Mouse (Mus musculus): ENCODE results near the gene Chchd3. TPM values are rescaled to one million over a fixed set of nuclear protein-coding genes. Genes with fewer than 3 reads are reported as not detected.

Chchd3 gene
- polyA plus RNA-seq, 1 experiment from 2014 or later = 117 TPM

GRCm38 (mm10) chr6:33056392-33056791 lies 3.7 kb downstream of the Chchd3 start:
- Histone ChIP-seq H3K4me3 (ENCODE audit: low read depth, low read length) (no peak overlapping the region), H3K27ac (replicated peaks; ENCODE audit: low read depth, low read length) (no peak overlapping the region), H3K9ac (ENCODE audit: low read length) (no peak overlapping the region), H3K4me1 (ENCODE audit: control insufficient read depth, insufficient read depth, low read length) (peaks cover 5% of the 10 kb centered on the region), H3K4me2 (ENCODE audit: low read depth, severe bottlenecking) (no peak overlapping the region), H3K27me3 (ENCODE audit: control insufficient read depth, insufficient read depth, low read length) (no peaks in the 10 kb centered on the region), H3K9me3 (ENCODE audit: control insufficient read depth, low read length) (no peaks in the 10 kb centered on the region), H3K36me3 (ENCODE audit: control insufficient read depth, insufficient read depth, low read length) (no peaks in the 10 kb centered on the region)
- 83% methylated on average over 4 of the region's 4 CpGs for WGBS
- ATAC-seq (ENCODE audit: insufficient number of reproducible peaks, low FRiP score, low TSS enrichment, low read depth) (no peak), DNase-seq (ENCODE audit: low spot score) (no peak)

GRCm38 (mm10) chr6:33055663-33056062 lies 4.4 kb downstream of the Chchd3 start:
- DNase-seq (ENCODE audit: low spot score) = no peak
- H3K36me3 ChIP-seq (ENCODE audit: control insufficient read depth, insufficient read depth, low read length) = no peaks in the 10 kb centered on the region
- no peak overlapping the region for H3K9ac ChIP-seq (ENCODE audit: low read length)
- no peak for ATAC-seq (ENCODE audit: insufficient number of reproducible peaks, low FRiP score, low TSS enrichment, low read depth)
- WGBS = 94% methylated on average over 4 of the region's 4 CpGs
- H3K4me3 ChIP-seq (ENCODE audit: low read depth, low read length) = no peak overlapping the region
- peaks cover 5% of the 10 kb centered on the region for H3K4me1 ChIP-seq (ENCODE audit: control insufficient read depth, insufficient read depth, low read length)
- H3K9me3 ChIP-seq (ENCODE audit: control insufficient read depth, low read length) = no peaks in the 10 kb centered on the region
- H3K27ac ChIP-seq (replicated peaks; ENCODE audit: low read depth, low read length) = no peak overlapping the region
- H3K4me2 ChIP-seq (ENCODE audit: low read depth, severe bottlenecking) = no peak overlapping the region
- H3K27me3 ChIP-seq (ENCODE audit: control insufficient read depth, insufficient read depth, low read length) = no peaks in the 10 kb centered on the region

- Histone ChIP-seq H3K4me1 (ENCODE audit: control insufficient read depth, insufficient read depth, low read length) (peaks cover 5% of the 10 kb centered on the region), H3K27ac (replicated peaks; ENCODE audit: low read depth, low read length) (no peak overlapping the region), H3K36me3 (ENCODE audit: control insufficient read depth, insufficient read depth, low read length) (no peaks in the 10 kb centered on the region), H3K9me3 (ENCODE audit: control insufficient read depth, low read length) (no peaks in the 10 kb centered on the region), H3K9ac (ENCODE audit: low read length) (no peak overlapping the region), H3K4me3 (ENCODE audit: low read depth, low read length) (no peak overlapping the region), H3K4me2 (ENCODE audit: low read depth, severe bottlenecking) (no peak overlapping the region), H3K27me3 (ENCODE audit: control insufficient read depth, insufficient read depth, low read length) (no peaks in the 10 kb centered on the region)
- ATAC-seq (ENCODE audit: insufficient number of reproducible peaks, low FRiP score, low TSS enrichment, low read depth) = no peak
- 93% methylated on average over 4 of the region's 4 CpGs for WGBS
- no peak for DNase-seq (ENCODE audit: low spot score)
These were observed 5.1 kb downstream of the Chchd3 start for GRCm38 (mm10) chr6:33054946-33055345.

GRCm38 (mm10) chr6:33051642-33052041 lies 8.4 kb downstream of the Chchd3 start:
- Histone ChIP-seq H3K9me3 (ENCODE audit: control insufficient read depth, low read length) (no peaks in the 10 kb centered on the region), H3K4me2 (ENCODE audit: low read depth, severe bottlenecking) (no peak overlapping the region), H3K27ac (replicated peaks; ENCODE audit: low read depth, low read length) (no peak overlapping the region), H3K36me3 (ENCODE audit: control insufficient read depth, insufficient read depth, low read length) (peaks cover 4% of the 10 kb centered on the region; the same call in 1 of the 2 replicates), H3K27me3 (ENCODE audit: control insufficient read depth, insufficient read depth, low read length) (no peaks in the 10 kb centered on the region), H3K4me1 (ENCODE audit: control insufficient read depth, insufficient read depth, low read length) (no peaks in the 10 kb centered on the region), H3K9ac (ENCODE audit: low read length) (no peak overlapping the region), H3K4me3 (ENCODE audit: low read depth, low read length) (no peak overlapping the region)
- WGBS = 85% methylated on average over 2 of the region's 2 CpGs
- DNase-seq (ENCODE audit: low spot score) (no peak), ATAC-seq (ENCODE audit: insufficient number of reproducible peaks, low FRiP score, low TSS enrichment, low read depth) (no peak)

GRCm38 (mm10) chr6:33049705-33050420 lies 10.2 kb downstream of the Chchd3 start:
- ATAC-seq (ENCODE audit: insufficient number of reproducible peaks, low FRiP score, low TSS enrichment, low read depth) = no peak
- Histone ChIP-seq H3K4me3 (ENCODE audit: low read depth, low read length) (no peak overlapping the region), H3K27ac (replicated peaks; ENCODE audit: low read depth, low read length) (no peak overlapping the region), H3K36me3 (ENCODE audit: control insufficient read depth, insufficient read depth, low read length) (peaks cover 4% of the 10 kb centered on the region; the same call in 1 of the 2 replicates), H3K4me2 (ENCODE audit: low read depth, severe bottlenecking) (no peak overlapping the region), H3K4me1 (ENCODE audit: control insufficient read depth, insufficient read depth, low read length) (no peaks in the 10 kb centered on the region), H3K9me3 (ENCODE audit: control insufficient read depth, low read length) (no peaks in the 10 kb centered on the region), H3K27me3 (ENCODE audit: control insufficient read depth, insufficient read depth, low read length) (no peaks in the 10 kb centered on the region), H3K9ac (ENCODE audit: low read length) (no peak overlapping the region)
- no peak for DNase-seq (ENCODE audit: low spot score)
- WGBS = 91% methylated on average over 6 of the region's 6 CpGs

- H3K4me2 ChIP-seq (ENCODE audit: low read depth, severe bottlenecking) = no peak overlapping the region
- no peaks in the 10 kb centered on the region for H3K27me3 ChIP-seq (ENCODE audit: control insufficient read depth, insufficient read depth, low read length)
- ATAC-seq (ENCODE audit: insufficient number of reproducible peaks, low FRiP score, low TSS enrichment, low read depth) = no peak
- no peaks in the 10 kb centered on the region for H3K9me3 ChIP-seq (ENCODE audit: control insufficient read depth, low read length)
- no peak overlapping the region for H3K9ac ChIP-seq (ENCODE audit: low read length)
- H3K27ac ChIP-seq (replicated peaks; ENCODE audit: low read depth, low read length) = no peak overlapping the region
- whole genome bisulfite sequencing = 90% methylated on average over 5 of the region's 5 CpGs
- H3K36me3 ChIP-seq (ENCODE audit: control insufficient read depth, insufficient read depth, low read length) = peaks cover 1% of the 10 kb centered on the region; the same call in 1 of the 2 replicates
- H3K4me1 ChIP-seq (ENCODE audit: control insufficient read depth, insufficient read depth, low read length) = no peaks in the 10 kb centered on the region
- DNase-seq (ENCODE audit: low spot score) = no peak
- H3K4me3 ChIP-seq (ENCODE audit: low read depth, low read length) = no peak overlapping the region
These were observed 16.6 kb downstream of the Chchd3 start for GRCm38 (mm10) chr6:33043480-33043879.

GRCm38 (mm10) chr6:33042880-33043279 lies 17.2 kb downstream of the Chchd3 start:
- no peak for ATAC-seq (ENCODE audit: insufficient number of reproducible peaks, low FRiP score, low TSS enrichment, low read depth)
- H3K9ac ChIP-seq (ENCODE audit: low read length) = no peak overlapping the region
- WGBS = 78% methylated on average over 1 of the region's 1 CpGs

GRCm38 (mm10) chr6:33041978-33042377 lies 18.1 kb downstream of the Chchd3 start:
- WGBS = 87% methylated on average over 2 of the region's 2 CpGs
- Histone ChIP-seq H3K9ac (ENCODE audit: low read length) (no peak overlapping the region), H3K4me3 (ENCODE audit: low read depth, low read length) (no peak overlapping the region), H3K36me3 (ENCODE audit: control insufficient read depth, insufficient read depth, low read length) (0 out of 2 replicates have a peak, but pooled peaks cover 1% of the 10 kb centered on the region), H3K4me2 (ENCODE audit: low read depth, severe bottlenecking) (no peak overlapping the region), H3K4me1 (ENCODE audit: control insufficient read depth, insufficient read depth, low read length) (no peaks in the 10 kb centered on the region), H3K9me3 (ENCODE audit: control insufficient read depth, low read length) (no peaks in the 10 kb centered on the region), H3K27me3 (ENCODE audit: control insufficient read depth, insufficient read depth, low read length) (no peaks in the 10 kb centered on the region), H3K27ac (replicated peaks; ENCODE audit: low read depth, low read length) (no peak overlapping the region)
- no peak for ATAC-seq (ENCODE audit: insufficient number of reproducible peaks, low FRiP score, low TSS enrichment, low read depth)
- DNase-seq (ENCODE audit: low spot score) = no peak

More at GRCm38 (mm10) chr6:33042880-33043279, 17.2 kb downstream of the Chchd3 start:
- H3K9me3 ChIP-seq (ENCODE audit: control insufficient read depth, low read length) = no peaks in the 10 kb centered on the region
- no peaks in the 10 kb centered on the region for H3K4me1 ChIP-seq (ENCODE audit: control insufficient read depth, insufficient read depth, low read length)
- H3K36me3 ChIP-seq (ENCODE audit: control insufficient read depth, insufficient read depth, low read length) = no peaks in the 10 kb centered on the region
- no peak overlapping the region for H3K4me2 ChIP-seq (ENCODE audit: low read depth, severe bottlenecking)
- H3K27me3 ChIP-seq (ENCODE audit: control insufficient read depth, insufficient read depth, low read length) = no peaks in the 10 kb centered on the region
- H3K27ac ChIP-seq (replicated peaks; ENCODE audit: low read depth, low read length) = no peak overlapping the region
- H3K4me3 ChIP-seq (ENCODE audit: low read depth, low read length) = no peak overlapping the region
- no peak for DNase-seq (ENCODE audit: low spot score)
